Mouse (Mus musculus) 3134 (cell line): ENCODE measurements around the gene Kcnma1.
A peak's percentile ranks its signal among the peaks of the same experiment; 100 is the strongest.

Experiments
- DNase-seq: peaks from one replicate; pipeline ENCODE4 v3.0.0-alpha.2; 2011; ENCODE audit warnings: low spot score; ENCODE audit not compliant: insufficient read length; ENCODE audit errors: extremely low read depth

The Kcnma1 gene

GRCm38 (mm10) chr14:23974685-23975084, 39.6 kb downstream of the Kcnma1 start:
- DNase-seq: no peak

- DNase-seq: no peak
Observed at GRCm38 (mm10) chr14:23966471-23966870, 47.8 kb downstream of the Kcnma1 start.

GRCm38 (mm10) chr14:23959061-23959460, 55.2 kb downstream of the Kcnma1 start:
- DNase-seq: no peak

DNA sequence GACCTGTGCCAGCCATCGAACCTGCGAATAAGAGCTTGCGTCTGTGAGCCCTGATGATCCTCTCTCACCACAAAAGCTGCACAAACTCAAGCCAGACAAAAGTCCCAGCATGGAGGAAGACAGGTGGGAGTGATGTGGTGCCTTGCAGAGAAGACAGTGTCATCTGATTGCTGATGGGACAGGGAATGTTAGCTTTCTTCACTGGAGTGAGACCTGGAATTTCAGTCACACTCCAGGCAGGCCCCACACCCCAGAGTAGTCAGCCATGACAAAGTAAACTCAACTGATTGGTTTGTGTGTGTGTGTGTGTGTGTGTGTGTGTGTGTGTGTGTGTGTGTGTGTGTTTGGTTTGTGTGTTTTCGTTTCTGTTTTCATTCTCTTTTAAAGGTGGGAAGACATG, 57.0 kb downstream of the Kcnma1 start:
- DNase-seq: no peak

- no peak for DNase-seq
Observed at GRCm38 (mm10) chr14:23943876-23944275, 70.4 kb downstream of the Kcnma1 start.

- DNase-seq: no peak
Observed at GRCm38 (mm10) chr14:23943152-23943551, 71.1 kb downstream of the Kcnma1 start.

GRCm38 (mm10) chr14:23942103-23942502, 72.2 kb downstream of the Kcnma1 start:
- no peak for DNase-seq

DNA sequence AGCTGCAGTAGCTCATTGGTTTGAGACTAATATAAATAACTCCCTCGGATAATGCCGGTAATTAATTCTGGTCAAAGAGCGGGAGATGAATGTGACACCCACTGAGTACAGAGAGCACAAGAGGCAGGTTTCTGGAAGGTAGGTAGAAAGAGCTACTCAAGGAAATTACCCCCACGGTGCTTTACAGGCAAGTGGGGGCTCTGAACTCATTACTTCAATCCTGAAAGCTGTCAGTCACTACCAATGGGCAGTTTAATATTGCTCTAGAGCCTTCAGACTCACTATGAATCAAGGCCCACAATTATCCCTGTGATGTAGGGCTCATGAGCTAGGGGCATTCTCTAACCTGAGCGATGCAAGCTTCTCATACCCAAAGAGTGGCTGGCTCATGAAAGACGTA, 79.3 kb downstream of the Kcnma1 start:
- no peak for DNase-seq

DNA sequence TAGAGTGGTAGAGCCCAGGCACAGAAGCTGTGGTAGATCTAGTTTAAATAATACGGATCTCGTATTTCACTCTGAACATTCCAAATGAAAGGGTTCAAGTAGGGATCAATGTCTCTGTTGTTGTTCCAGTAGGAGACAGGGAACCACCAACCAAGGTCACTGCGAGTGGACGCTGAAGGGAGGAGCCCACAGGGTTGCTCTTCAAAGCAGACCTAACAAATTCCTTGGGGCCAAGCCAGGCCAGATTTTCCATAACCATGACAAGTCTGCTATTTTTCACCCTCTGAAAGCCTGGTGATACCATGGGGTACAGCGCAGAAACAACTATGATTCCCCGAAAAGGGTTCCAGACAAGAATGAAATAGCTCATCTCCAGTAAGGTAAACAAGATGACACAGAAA, 82.6 kb downstream of the Kcnma1 start:
- DNase-seq: no peak

DNA sequence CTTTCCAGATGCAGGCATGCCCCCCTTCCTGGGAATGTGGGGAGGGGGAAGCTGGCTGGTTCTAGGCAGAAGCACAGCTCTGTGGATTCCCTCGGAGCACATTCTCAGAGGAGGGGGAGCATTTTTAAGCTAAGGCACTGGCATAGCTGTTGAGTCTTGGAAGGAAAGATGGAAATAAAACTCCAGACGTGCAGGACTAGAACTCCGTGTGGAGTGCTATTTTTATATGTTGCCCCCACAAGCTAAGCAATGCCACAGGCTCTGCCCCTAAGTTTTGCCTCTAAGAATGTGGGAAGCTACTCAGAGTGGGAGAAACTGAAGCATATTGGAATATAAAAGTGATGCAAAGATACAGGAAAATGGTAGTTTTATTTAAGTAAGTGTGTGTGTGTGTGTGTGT, 85.1 kb downstream of the Kcnma1 start:
- no peak for DNase-seq

DNA sequence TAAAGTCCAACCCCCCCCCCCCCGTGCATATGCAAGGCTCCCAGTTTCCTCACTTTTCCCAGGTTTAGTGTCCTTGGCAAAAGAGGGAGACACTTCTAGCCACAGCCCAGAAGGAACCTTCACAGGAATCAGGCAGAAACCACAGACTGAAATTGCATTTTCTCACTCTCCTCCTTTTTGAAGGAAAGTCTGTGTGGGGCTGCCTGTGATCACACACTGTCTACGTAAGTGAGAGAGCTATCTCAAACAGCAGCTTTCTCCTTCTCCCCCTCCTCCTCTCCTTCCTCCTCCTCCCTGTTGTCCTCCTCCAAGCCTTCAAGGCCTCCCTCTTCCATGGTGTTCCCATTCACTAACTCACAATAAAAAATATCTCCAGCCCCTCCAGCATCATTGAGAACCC, 90.9 kb downstream of the Kcnma1 start:
- no peak for DNase-seq

- no peak for DNase-seq
Observed at GRCm38 (mm10) chr14:23922755-23923154, 91.5 kb downstream of the Kcnma1 start.

GRCm38 (mm10) chr14:23911108-23911629, 103.1 kb downstream of the Kcnma1 start:
- peak; percentile 10 for DNase-seq

DNA sequence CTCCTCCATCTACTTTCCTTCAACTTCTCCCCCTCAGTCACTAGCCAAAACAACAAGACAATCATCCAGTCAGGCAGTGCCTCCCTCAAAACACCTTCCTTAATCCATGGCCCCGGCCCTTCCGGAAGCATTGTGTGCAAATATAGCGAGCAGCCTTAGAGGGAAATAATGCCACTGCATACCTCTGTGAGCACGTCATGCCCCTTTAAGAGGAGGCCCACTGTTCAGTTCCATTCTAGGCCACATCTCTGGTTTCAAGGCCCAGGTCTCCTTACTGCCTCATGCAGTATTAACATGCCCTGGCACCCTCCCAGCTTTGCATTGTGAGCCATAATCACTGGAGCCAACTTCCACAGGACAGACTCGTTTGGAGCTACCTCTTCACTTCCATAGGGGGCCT, 105.7 kb downstream of the Kcnma1 start:
- DNase-seq: no peak

- DNase-seq: no peak
Observed at GRCm38 (mm10) chr14:23902636-23903279, 111.5 kb downstream of the Kcnma1 start.

GRCm38 (mm10) chr14:23899462-23899861, 114.8 kb downstream of the Kcnma1 start:
- DNase-seq: no peak

DNA sequence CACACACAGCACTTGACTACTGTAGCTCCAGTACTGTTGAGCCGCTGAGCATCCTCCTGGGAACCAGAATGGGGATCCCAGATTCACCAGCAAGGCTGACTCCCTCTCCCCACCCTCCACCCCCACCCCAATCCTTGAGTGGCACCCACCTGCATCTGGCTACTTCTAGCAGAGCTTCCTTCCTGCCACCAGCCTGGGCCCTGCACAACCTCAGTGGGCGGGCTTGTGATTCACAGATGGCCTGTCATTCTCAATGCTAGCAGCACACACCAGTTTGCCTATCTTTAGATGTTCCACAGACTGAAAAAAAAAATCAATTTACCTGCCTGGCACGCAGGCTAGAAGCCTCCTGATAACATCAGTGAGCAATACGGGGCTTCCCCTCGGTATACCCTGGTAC, 116.5 kb downstream of the Kcnma1 start:
- DNase-seq: no peak

DNA sequence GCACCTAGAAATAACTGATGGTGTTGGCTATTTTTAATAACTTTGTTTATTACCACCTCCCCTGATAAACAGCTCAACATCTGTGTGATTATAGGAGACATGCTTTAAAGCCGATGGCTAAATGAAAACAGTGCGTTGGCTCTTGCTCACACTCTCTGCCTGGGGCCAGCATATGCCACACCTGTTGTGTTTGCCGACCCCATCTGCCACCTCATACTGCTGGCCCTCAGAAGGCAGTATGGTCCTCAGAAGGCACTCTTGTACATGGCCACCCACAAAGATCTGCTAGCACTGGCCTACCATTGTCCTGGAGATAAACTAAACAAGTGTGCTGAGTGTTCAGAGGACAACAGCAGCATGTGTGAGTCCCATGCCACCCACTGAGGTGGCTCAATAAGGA, 118.3 kb downstream of the Kcnma1 start:
- DNase-seq: no peak

DNA sequence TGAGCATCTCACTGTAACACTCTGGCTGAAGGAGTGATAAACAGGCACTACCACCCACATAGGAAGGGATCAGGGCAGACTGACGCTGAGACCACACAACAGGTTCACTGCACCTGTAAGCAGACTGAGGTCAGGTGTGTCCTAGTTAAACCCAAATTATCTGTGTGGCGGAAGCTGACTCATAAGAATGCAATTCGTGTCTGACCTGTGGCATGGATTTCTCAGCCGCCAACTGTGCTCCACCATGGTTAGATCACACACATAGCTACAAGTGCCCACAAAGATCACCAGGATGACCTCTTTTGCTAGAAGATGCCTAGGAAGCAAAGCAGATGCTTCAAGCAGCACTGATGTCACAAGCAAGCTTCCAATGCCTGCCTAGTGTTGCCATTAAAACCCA, 128.2 kb downstream of the Kcnma1 start:
- no peak for DNase-seq

DNA sequence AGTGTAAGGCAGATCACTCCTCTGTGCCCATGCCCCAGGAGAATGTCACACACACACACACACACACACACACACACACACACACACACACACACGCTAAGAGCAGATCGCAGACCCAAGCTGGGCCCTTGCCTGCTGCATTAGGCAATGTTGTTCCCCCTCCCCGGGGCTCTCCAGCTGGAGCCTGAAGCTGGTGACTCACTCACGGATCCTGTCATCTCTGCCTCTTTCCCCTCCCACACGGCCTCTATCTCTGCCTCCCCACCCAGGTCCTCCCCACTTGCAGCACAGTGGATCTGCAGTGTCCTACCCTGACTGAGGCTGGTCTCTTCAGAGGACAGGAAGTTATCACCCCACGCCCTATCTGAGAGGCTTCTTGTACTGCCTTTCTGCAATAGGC, 128.8 kb downstream of the Kcnma1 start:
- DNase-seq: no peak

GRCm38 (mm10) chr14:23885071-23885470, 129.2 kb downstream of the Kcnma1 start:
- no peak for DNase-seq

DNA sequence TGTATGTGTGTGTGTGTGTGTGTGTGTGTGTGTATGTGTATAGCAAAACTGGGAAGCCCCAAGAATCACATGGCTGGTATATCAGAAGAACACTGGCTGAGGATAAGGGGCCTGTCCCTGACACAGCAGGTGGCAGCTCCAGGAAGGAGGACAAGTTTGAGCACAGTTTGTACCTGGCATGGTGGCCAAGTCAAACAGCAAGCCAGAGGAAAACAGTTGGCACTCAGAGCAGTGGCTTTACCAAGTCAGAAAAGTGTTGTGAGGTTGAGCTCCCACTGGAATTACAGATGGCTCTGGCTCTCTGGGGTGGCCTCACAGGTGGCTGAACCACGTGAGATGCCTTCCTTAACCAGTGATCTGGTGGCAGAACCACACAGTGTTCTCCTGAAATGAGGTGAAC, 132.3 kb downstream of the Kcnma1 start:
- DNase-seq: no peak

DNA sequence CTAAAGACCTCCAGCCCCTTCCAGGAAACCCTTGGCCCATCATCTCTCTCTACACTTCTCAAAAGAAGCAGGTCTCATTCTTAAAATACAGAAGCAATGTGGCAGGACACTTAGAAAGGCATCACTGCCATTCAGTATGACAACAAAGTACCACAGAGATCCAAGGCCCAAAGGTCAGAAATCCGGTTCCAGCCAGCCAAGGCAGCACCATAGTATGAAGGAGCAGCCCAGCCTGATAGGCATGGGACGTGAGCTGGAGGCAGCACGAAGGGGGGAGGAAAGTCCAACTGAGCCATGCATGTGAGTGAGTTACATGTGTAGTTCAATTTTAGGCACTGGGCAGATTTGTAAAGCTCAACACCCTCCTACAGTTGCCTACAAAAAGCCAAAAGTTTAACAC, 135.0 kb downstream of the Kcnma1 start:
- no peak for DNase-seq
